Mouse (Mus musculus) urinary bladder, postnatal 14 days (tissue): ENCODE measurements around the gene Rps6kb1.
A peak's percentile ranks its signal among the peaks of the same experiment; 100 is the strongest.
"Not testable (repeated sequence)": the region's sequence is repeated elsewhere in the genome, so short reads cannot be mapped to it uniquely, and the experiment has no call there.

Source experiments
- DNase-seq: peaks from one replicate; pipeline ENCODE4 v3.0.0; 2021; ENCODE audit warnings: low spot score

The Rps6kb1 gene

DNA sequence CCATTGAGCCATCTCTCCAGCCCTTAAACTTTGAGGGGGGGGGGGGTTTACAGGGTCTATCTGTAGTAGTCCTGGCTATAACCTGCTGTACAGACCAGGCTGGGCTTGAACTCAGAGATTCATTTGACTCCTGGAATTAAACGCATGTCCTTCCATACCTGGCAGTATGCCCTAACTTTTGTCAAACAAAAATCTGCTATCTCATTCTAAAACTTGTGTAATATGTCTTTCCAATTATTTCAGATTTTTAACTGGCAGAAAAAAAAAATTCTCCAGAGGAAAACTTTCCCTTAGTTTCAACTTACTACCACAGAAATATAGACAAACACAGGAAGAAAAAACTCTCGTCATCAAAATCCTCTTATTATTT lies 4.1 kb downstream of the Rps6kb1 start:
- DNase-seq: no peak

DNA sequence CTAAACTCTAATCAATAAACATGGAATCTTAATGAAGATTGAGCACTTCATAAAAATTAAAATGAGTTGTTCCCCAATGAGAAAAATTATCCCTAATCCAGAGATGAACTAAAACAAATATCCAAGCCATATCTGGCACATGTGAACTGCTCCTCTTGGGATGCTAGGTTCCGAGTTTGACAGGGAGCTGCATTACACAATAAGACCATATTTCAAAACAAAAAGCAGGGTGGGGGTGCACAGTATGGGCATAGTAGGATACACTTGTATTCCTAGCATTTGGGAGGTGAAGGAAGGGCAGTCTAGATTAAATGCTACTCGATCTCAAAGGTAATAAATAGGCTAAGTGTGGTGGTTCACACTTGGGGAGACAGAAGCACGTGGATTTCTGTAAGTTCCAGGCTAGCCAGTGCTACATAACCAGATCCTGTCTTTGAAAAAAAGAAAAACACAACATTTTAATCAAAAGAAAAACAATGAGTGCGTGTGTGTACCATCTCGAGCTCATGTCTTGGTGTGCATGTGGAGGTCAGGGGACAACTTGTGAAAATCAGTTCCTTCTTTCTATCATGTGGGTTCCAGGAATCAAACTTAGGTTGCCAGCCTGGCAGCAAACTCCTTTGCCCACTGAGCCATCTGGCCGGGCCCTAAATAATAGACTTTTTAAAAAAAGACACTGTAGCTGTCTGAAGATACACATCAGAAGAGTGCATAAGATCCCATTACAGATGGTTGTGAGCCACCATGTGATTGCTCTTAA lies 4.7 kb downstream of the Rps6kb1 start:
- DNase-seq: no peak

DNA sequence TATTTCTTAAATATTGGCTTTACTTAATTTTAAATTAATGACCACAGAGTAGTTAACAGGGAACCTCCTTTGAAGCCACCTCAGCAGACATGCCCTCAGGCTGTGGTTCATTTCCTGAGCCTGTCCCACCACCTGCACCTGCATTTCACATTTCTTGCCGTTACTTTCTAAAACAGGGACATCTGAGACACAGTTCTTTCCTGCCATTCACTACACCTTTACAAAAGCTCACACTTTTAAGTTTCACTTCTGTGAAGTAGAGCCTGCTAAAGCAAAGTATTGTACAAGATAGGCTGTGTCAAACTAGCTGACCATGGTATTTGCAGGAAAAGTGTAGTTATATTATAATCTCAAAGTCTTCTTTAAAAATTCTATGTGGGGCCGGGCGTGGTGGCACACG lies 5.8 kb downstream of the Rps6kb1 start:
- no peak for DNase-seq

- no peak for DNase-seq
Observed at GRCm38 (mm10) chr11:86534201-86534910, 10.2 kb downstream of the Rps6kb1 start.

- not testable (repeated sequence) for DNase-seq
Observed at GRCm38 (mm10) chr11:86533302-86533701, 11.3 kb downstream of the Rps6kb1 start.

DNA sequence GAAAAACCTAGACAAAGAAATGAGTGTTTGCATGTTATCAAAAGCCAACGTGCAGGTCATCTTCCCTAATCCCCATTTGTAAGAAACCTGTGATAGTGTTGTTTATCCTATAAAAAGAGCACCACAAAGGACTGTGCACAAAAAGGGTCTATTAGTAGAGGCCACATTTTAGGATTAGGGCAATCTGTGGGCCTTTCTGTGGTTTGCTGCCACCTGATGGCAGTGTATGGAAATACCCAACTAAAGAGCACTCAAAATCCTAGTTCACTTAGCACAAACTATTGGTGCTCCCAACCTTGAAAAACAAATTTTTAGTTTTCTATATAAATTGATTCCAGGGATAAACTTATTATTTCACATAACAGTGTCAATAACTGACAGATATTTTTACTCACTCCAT lies 11.8 kb downstream of the Rps6kb1 start:
- DNase-seq: peak; percentile 12

DNA sequence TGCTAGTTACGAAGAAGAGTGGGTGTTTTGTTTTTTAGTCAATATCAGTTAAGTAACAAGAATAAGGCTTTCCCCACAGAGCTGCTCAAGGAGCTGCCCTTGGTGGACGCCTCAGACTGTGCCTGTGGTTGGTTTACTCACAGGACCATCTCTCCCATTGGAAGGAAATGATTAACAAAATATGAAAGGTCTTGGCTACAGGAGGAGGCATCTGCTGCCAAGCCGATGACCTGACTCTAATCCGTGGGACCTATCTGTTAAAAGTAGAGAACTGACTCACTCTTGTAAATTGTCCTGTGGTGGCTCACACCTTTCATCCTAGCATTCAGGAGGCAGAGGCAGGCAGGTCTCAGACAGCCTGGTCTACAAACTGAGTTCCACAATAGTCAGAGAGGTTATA lies 17.1 kb downstream of the Rps6kb1 start:
- DNase-seq: no peak

- DNase-seq: no peak
Observed at GRCm38 (mm10) chr11:86519751-86520150, 24.9 kb downstream of the Rps6kb1 start.

DNA sequence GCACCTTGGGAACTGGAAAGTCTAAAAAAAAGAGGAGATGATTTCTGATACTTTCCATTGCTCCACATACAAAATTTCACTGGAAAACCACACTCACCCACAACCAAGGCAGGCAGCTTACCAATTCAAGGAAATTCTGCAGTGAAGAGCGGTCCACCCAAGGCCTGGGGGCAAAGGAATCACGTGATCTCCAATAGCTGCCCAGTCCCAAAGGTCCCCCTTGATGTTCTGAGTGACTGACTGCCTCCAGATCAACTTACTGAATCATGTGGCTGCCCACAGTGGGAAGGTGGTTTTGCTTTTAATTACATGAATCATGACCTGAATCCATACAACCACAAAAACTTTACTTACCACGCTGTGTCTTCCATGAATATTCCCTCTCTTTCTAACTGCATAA lies 27.4 kb downstream of the Rps6kb1 start:
- no peak for DNase-seq

DNA sequence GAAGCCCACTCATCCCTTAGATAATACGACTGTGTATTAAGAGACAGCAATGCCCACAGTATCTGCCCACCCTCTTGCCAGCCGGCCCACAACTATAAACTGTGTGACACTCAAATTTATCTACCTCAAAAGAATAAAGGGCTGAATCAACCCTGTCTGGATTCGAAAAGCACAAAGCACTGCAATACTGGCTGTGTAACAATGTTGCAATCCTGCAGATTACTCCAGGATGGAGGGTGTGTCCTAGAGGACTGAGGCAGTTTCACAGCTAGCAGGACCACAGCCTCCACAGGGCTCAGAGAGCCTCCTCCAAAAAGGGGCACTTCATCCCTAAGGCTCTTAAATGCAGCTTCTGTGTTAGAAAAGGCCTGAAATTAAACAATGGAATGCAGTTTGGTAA lies 28.0 kb downstream of the Rps6kb1 start:
- no peak for DNase-seq

- no peak for DNase-seq
Observed at GRCm38 (mm10) chr11:86507991-86508390, 36.6 kb downstream of the Rps6kb1 start.

DNA sequence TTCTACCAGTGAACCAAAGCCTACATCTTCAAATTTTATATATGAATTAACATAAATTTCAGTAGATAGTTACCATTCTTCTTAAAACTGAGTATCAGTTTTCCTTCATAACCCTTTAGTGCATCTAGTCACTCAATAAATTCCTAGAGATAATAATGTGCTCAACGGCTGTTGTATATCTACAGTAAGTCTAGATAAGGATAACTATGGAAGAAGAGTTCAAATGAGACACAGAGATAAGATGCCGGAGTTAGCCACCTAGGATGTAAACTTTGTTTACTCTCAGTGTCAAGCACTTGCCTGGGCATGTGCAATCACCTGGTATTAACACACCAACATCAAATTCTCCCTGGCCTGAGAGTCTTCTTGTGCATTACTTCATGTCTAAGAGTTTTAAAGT lies 37.3 kb downstream of the Rps6kb1 start:
- DNase-seq: no peak

DNA sequence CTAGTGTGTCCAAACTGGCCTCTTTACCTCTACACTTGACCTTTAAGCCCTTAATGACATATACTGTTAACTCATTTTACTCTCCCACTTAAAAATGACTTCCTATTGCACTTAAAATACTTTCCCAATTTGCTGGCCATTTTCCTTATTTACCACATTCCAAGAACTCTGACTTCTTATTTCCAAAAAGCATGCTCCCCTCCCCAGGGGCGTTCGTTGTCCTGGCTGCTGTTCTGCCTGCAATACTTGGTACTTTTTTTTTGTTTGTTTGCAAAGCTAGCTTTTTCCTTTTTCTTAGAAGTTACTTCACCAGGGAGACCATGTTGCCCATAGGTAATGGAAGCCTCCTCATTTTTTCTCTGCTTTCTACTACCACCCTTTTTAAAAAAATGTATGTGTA lies 41.5 kb downstream of the Rps6kb1 start:
- no peak for DNase-seq

DNA sequence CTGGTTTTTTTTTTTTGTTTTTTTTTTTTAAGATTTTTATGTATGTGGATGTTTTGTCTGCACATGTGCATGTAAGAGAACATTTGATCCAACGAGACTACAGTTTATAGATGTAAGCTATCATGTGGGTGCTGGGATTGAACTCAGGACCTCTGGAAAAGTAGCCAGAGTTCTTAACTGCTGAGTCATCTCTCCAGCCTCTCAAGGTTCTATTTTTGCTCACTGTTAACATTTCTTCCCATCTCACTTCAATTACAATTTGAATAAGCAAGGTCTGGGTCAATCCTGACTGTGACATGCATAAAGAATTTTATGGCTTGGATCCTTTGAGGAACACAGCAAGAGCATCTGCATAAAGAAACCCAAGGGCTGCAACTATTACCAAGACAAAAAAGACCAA lies 43.8 kb downstream of the Rps6kb1 start:
- no peak for DNase-seq

DNA sequence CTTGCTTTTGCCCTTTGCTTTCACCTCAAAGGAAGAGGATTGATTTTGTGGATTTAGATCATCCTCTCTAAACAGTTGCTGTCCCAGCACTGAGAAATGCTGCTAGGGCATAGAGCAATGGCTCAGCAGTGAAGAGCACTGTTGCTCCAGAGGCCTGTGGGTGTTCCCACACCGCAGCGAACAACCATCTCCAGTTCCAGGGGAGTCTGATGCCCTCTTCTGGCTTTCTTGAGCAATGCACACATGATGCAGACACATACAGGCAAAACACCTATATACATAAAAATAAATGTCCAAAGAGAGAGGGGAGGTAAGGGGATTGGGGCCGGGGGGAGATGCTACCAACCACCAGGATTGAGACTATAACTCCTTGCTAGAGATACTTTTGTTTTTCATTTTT lies 46.7 kb downstream of the Rps6kb1 start:
- no peak for DNase-seq

DNA sequence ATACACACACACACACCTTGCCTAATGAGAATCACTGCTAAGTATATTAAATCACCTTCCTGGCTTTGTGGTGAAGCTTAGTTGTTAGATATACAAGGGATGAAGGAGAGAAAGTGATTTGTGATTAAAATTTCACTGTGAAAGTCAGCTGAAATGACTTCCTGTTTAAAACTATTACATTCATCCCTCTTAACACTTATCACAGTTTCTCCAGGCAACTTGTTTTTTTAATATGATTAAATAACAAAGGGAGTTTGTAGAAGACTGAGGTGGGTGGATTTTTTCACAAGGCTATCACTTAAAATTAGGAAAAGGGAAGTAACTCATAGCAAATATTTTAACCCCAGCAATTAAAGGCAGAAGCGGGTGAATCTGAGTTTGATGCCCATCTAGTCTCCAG lies 47.2 kb downstream of the Rps6kb1 start:
- DNase-seq: no peak

DNA sequence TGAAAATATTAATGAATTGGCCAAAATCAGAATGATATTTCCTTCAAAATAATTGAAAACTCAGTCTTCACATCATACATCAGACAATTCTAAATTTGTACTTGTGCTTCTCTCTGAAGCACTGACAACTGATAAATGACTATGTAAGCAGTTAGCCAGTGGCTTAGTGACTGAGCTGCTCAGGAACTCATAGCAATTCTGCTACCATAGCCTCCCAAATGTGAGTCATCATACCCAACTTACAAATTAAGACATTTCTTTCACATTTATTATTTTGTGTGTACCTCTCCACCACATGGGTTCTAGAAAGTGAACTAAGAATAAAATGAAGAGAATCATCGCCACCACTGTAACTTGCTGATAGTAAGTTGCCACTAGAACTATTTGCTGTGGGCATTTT lies 53.8 kb downstream of the Rps6kb1 start:
- DNase-seq: no peak

DNA sequence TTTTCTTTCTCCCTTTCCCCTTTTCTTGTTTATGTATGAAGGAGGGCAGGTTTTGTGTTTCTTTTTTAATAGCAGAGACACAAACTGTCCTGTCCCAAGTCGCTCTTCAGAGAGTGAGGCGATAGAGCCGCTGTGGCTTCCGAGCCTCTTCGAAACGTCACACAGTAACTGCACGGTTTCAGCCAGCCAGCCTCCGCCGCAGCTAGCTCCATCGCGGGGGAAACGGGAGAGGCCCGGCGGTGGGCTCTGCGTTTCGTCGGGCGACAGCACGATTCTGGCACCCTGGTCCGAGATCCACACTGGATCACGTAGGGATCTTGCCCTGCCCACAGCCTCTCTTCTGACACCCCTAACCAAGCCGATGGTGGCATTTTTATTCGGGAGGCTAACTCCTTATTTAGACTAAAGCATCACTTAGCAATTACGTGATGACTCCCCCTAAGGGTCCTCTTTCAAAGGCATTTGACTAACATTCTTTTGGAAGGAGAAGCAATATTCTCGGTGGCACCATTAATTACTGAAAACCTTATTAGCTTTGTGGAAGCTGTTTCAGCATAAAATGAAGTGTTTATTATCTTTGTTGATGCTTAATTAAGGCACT lies 59.6 kb downstream of the Rps6kb1 start:
- peak; percentile 42 for DNase-seq

GRCm38 (mm10) chr11:86484101-86484868 lies 60.3 kb downstream of the Rps6kb1 start, which contains the start of gene Rnft1:
Gene Rnft1 (plus strand): TSS chr11:86484657.
- peak; percentile 99 for DNase-seq

DNA sequence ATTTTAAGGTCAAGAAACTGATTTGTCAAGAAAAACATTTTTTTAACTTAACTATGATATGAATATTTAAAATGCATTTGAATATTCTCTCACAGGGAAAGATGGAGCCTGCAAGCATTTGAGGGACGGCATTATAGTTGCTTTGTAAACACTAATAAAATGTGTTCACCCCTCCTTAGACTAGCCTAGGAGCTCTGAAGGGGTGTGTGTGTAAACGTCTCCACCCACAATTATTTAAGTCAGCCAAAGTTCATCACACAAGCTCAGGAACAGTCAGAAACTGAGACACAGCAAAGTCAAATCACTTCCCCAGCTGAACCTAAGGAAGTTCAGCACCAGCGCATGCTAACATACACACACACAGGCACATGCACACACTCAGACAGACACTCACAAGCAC lies 71.0 kb downstream of the Rps6kb1 start:
- no peak for DNase-seq

GRCm38 (mm10) chr11:86472771-86473171 lies 71.8 kb downstream of the Rps6kb1 start:
- DNase-seq: no peak

DNA sequence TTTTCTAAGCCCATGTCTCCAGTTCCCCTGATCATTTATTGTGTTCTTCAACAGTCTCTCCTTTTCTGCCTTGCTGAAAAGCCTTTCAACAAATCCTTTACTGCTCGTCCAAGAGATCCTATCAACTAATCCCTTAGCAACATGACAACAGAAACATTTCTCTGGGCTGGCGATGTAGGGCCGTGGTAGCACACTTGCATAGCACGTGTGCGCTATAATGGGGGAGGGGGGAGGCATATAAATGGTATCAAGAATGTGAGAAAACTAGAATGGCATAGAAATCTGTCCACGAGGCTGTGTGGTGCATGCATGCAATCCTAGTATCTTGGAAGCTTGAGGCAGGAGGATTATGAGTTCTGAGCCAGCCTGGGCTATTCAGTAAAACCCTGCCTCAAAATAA lies 72.8 kb downstream of the Rps6kb1 start:
- DNase-seq: no peak

DNA sequence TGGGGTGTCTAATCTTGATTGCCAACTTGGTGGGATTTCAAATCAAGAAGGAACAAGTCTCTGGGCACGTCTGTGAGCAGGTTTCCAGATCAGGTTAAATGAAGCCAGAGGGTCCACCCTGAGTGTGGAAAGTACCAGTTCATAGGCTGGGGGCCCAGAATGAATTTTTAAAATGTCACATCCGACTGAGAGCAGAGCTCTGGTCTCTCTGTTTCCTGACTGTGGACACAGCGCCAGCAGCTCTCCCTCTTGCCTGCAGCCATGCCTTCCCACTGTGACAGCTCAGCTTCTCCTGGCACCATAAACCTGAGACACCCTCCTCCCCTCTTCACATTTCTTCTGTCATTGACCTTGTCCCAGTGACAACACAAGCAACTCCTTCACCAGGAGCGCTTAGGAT lies 75.6 kb downstream of the Rps6kb1 start:
- DNase-seq: no peak
